Mouse (Mus musculus) heart, embryonic 14.5 days (tissue): ENCODE data around the gene Hoxb8. TPM values are rescaled to one million over a fixed set of nuclear protein-coding genes. Genes with fewer than 3 reads are reported as not detected.

Experiments used
- ATAC-seq: fragments of 200-750 bp; cut with Nextera tagmentation; 2 replicates; pipeline ENCODE4 v1.8.0; 2017; ENCODE audit warnings: low read depth, moderate TSS enrichment; ENCODE audit not compliant: insufficient number of reproducible peaks, insufficient read depth, low FRiP score
- H3K27ac ChIP-seq, 2 experiments: fragments of 200-500 bp in 1 of 2; fragments of 300-500 bp in 1 of 2; sonication (generic) in 1 of 2; replicated peaks in 1 of 2; 2 replicates each; pipeline ENCODE4 v1.5.1; 2012 to 2014; ENCODE audit warnings: low read depth in 2 of 2, low read length in 2 of 2, control low read depth in 1 of 2, mild to moderate bottlenecking in 1 of 2, mixed read lengths in 1 of 2; ENCODE audit not compliant: control insufficient read depth in 1 of 2, insufficient read depth in 1 of 2
- H3K27me3 ChIP-seq: fragments of 300-500 bp; sonication (generic); 2 replicates; pipeline ENCODE4 v1.6.1; 2014; ENCODE audit warnings: mild to moderate bottlenecking, low read length, control low read depth; ENCODE audit not compliant: control insufficient read depth, insufficient read depth
- H3K36me3 ChIP-seq: fragments of 300-500 bp; sonication (generic); 2 replicates; pipeline ENCODE4 v1.6.1; 2014; ENCODE audit warnings: mild to moderate bottlenecking, control low read depth, low read length, mixed read lengths; ENCODE audit not compliant: control insufficient read depth, insufficient read depth
- H3K4me1 ChIP-seq, 2 experiments: fragments of 200-500 bp in 1 of 2; fragments of 300-500 bp in 1 of 2; sonication (generic) in 1 of 2; 2 replicates each; pipeline ENCODE4 v1.6.1; 2012 to 2014; ENCODE audit warnings: low read length in 2 of 2, control low read depth in 1 of 2, mixed read lengths in 1 of 2; ENCODE audit not compliant: control insufficient read depth in 2 of 2, insufficient read depth in 2 of 2
- H3K4me2 ChIP-seq: fragments of 300-500 bp; sonication (generic); 2 replicates; pipeline ENCODE4 v1.6.1; 2014; ENCODE audit warnings: mild to moderate bottlenecking, low read length
- H3K4me3 ChIP-seq, 2 experiments: fragments of 200-500 bp in 1 of 2; fragments of 300-500 bp in 1 of 2; sonication (generic) in 1 of 2; 2 replicates each; pipeline ENCODE4 v1.5.1; 2012 to 2014; ENCODE audit warnings: low read length in 2 of 2, mild to moderate bottlenecking in 2 of 2, control low read depth in 1 of 2, low read depth in 1 of 2, moderate library complexity in 1 of 2; ENCODE audit not compliant: control insufficient read depth in 1 of 2, insufficient read depth in 1 of 2
- H3K9ac ChIP-seq: fragments of 300-500 bp; sonication (generic); 2 replicates; pipeline ENCODE4 v1.6.1; 2014; ENCODE audit warnings: mild to moderate bottlenecking, low read length
- H3K9me3 ChIP-seq: fragments of 300-500 bp; sonication (generic); 2 replicates; pipeline ENCODE4 v1.6.1; 2016; ENCODE audit warnings: low read length, control low read depth; ENCODE audit not compliant: control insufficient read depth
- WGBS: fragments of 180-500 bp; shearing (Covaris S2); extraction: QIAGEN DNeasy Blood & Tissue Kit; methylation state at CpG from one replicate; pipeline ENCODE4 v1.1.7; 2014; 5-methylcytosine and 5-hydroxymethylcytosine counted together
- polyA plus RNA-seq: library from polyadenylated mRNA; unstranded; fragments of >200 nt; fragmentation: Nextera tagmentation; extraction: Ambion mirVana; gene quantifications from 2 replicates; pipeline ENCODE4 v1.2.1, GENCODE M21; 2014

Gene Hoxb8
- polyA plus RNA-seq, 1 experiment from 2014 or later: not detected

- ATAC-seq: no peak
- 0 out of 4 replicates have a peak, but pooled peaks cover 0 to 2% of the 10 kb centered on the region in 2 experiments for H3K4me1 ChIP-seq
- H3K9me3 ChIP-seq: no peaks in the 10 kb centered on the region
- H3K27me3 ChIP-seq: peaks cover 100% of the 10 kb centered on the region
- H3K36me3 ChIP-seq: no peaks in the 10 kb centered on the region
- H3K4me2 ChIP-seq: no peak overlapping the region
- no peak overlapping the region for H3K9ac ChIP-seq
- 1% methylated on average over 30 of the region's 30 CpGs for WGBS
- H3K27ac ChIP-seq: no peak overlapping the region
- no peak overlapping the region for H3K4me3 ChIP-seq
Measured at GRCm38 (mm10) chr11:96295092-96295835, 13.6 kb downstream of the Hoxb8 start.

GRCm38 (mm10) chr11:96296997-96297396 lies 15.3 kb downstream of the Hoxb8 start:
- peaks cover 0 to 2% of the 10 kb centered on the region in 2 experiments; a peak in 1 of 4 replicates for H3K4me1 ChIP-seq
- H3K4me2 ChIP-seq: no peak overlapping the region
- no peak overlapping the region for H3K4me3 ChIP-seq
- no peak overlapping the region for H3K9ac ChIP-seq
- no peak for ATAC-seq
- no peak overlapping the region for H3K27ac ChIP-seq
- H3K27me3 ChIP-seq: peaks cover 100% of the 10 kb centered on the region
- WGBS: 10% methylated on average over 2 of the region's 2 CpGs
- H3K9me3 ChIP-seq: no peaks in the 10 kb centered on the region
- no peaks in the 10 kb centered on the region for H3K36me3 ChIP-seq

- H3K4me1 ChIP-seq: peaks cover 0 to 2% of the 10 kb centered on the region in 2 experiments; a peak in 1 of 4 replicates
- no peak overlapping the region for H3K4me2 ChIP-seq
- ATAC-seq: no peak
- peaks cover 100% of the 10 kb centered on the region for H3K27me3 ChIP-seq
- H3K9ac ChIP-seq: no peak overlapping the region
- no peaks in the 10 kb centered on the region for H3K36me3 ChIP-seq
- H3K4me3 ChIP-seq: no peak overlapping the region
- no peak overlapping the region for H3K27ac ChIP-seq
- WGBS: 7% methylated on average over 3 of the region's 3 CpGs
- H3K9me3 ChIP-seq: no peaks in the 10 kb centered on the region
Measured at GRCm38 (mm10) chr11:96297428-96297827, 15.7 kb downstream of the Hoxb8 start.

- no peak overlapping the region for H3K9ac ChIP-seq
- H3K27me3 ChIP-seq: peaks cover 100% of the 10 kb centered on the region
Measured at GRCm38 (mm10) chr11:96297968-96298635, 16.4 kb downstream of the Hoxb8 start.

GRCm38 (mm10) chr11:96298895-96299667 lies 17.4 kb downstream of the Hoxb8 start:
- ATAC-seq: no peak
- Histone ChIP-seq H3K9ac (no peak overlapping the region), H3K4me1 (peaks cover 0 to 2% of the 10 kb centered on the region in 2 experiments; a peak in 1 of 4 replicates), H3K27ac (no peak overlapping the region), H3K36me3 (no peaks in the 10 kb centered on the region), H3K4me2 (peak overlapping the region; percentile 51), H3K27me3 (peaks cover 100% of the 10 kb centered on the region), H3K9me3 (no peaks in the 10 kb centered on the region), H3K4me3 (peak overlapping the region in 1 of 2 experiments; percentile 31; a peak in 2 of 4 replicates)
- WGBS: 1% methylated on average over 66 of the region's 66 CpGs

More at GRCm38 (mm10) chr11:96297968-96298635, 16.4 kb downstream of the Hoxb8 start:
- Histone ChIP-seq H3K9me3 (no peaks in the 10 kb centered on the region), H3K36me3 (no peaks in the 10 kb centered on the region), H3K4me1 (peaks cover 0 to 2% of the 10 kb centered on the region in 2 experiments; a peak in 1 of 4 replicates), H3K27ac (no peak overlapping the region), H3K4me3 (no peak overlapping the region), H3K4me2 (no peak overlapping the region)
- ATAC-seq: no peak
- WGBS: 4% methylated on average over 11 of the region's 11 CpGs

- Histone ChIP-seq H3K4me2 (no peak overlapping the region), H3K4me3 (no peak overlapping the region; a peak in 1 of 4 replicates), H3K4me1 (peaks cover 0 to 2% of the 10 kb centered on the region in 2 experiments; a peak in 1 of 4 replicates), H3K36me3 (no peaks in the 10 kb centered on the region), H3K27ac (no peak overlapping the region), H3K27me3 (peaks cover 100% of the 10 kb centered on the region), H3K9me3 (no peaks in the 10 kb centered on the region), H3K9ac (no peak overlapping the region)
- WGBS: under 1% methylated on average over 9 of the region's 9 CpGs
- no peak for ATAC-seq
Measured at GRCm38 (mm10) chr11:96299781-96300180, 18.1 kb downstream of the Hoxb8 start.

GRCm38 (mm10) chr11:96300354-96301063 lies 18.8 kb downstream of the Hoxb8 start:
- Histone ChIP-seq H3K9ac (no peak overlapping the region), H3K27ac (no peak overlapping the region), H3K36me3 (no peaks in the 10 kb centered on the region), H3K4me3 (0 out of 4 replicates have a peak overlapping the region, but pooled peaks of 1 of the 2 experiments have one; percentile 8), H3K4me2 (no peak overlapping the region), H3K4me1 (peaks cover 0 to 2% of the 10 kb centered on the region in 2 experiments; a peak in 1 of 4 replicates), H3K27me3 (peaks cover 100% of the 10 kb centered on the region), H3K9me3 (no peaks in the 10 kb centered on the region)
- WGBS: 2% methylated on average over 35 of the region's 35 CpGs
- no peak for ATAC-seq
